Mouse (Mus musculus) G1E-ER4 (cell line): ENCODE data around the gene Gm26602. TPM values are rescaled to one million over a fixed set of nuclear protein-coding genes. Genes with fewer than 3 reads are reported as not detected.

Source experiments
- GATA1 ChIP-seq: IDR thresholded peaks from one replicate; pipeline ENCODE4 v1.8.0; 2012; ENCODE audit warnings: low read length, inconsistent platforms
- polyA plus RNA-seq: library from polyadenylated mRNA; stranded (reverse); fragments of >175 nt; gene quantifications from 2 replicates; pipeline ENCODE4 v1.2.3, GENCODE M21; 2012

Gm26602 gene
- polyA plus RNA-seq, 1 experiment = not detected

GRCm38 (mm10) chr10:79955691-79956090, 45.0 kb downstream of the Gm26602 start:
- no peak for TF ChIP-seq GATA1

GRCm38 (mm10) chr10:79956643-79957154, 46.0 kb downstream of the Gm26602 start:
- TF ChIP-seq GATA1 = no peak

GRCm38 (mm10) chr10:79958140-79958816, 47.6 kb downstream of the Gm26602 start:
- no peak for TF ChIP-seq GATA1

GRCm38 (mm10) chr10:79959847-79960601, 49.4 kb downstream of the Gm26602 start, which contains the start of gene Wdr18:
TSS of gene Wdr18 (plus strand) at chr10:79960152.
- TF ChIP-seq GATA1 = no peak

Other genes with a start within 250 kb of the Gm26602 start
- not detected in 2 replicates for gene Madcam1, start 246.3 kb upstream of the Gm26602 start, polyA plus RNA-seq
- gene Tpgs1, start 241.5 kb upstream of the Gm26602 start, polyA plus RNA-seq = 119 and 126 TPM in 2 replicates
- gene Cdc34, start 228.7 kb upstream of the Gm26602 start, polyA plus RNA-seq = 540 and 646 TPM in 2 replicates
- gene Gzmm, start 221.8 kb upstream of the Gm26602 start, polyA plus RNA-seq = 0.25 and 0.30 TPM in 2 replicates
- 834 and 1,207 TPM in 2 replicates for gene Bsg, start 206.4 kb upstream of the Gm26602 start, polyA plus RNA-seq
- gene Hcn2, start 194.2 kb upstream of the Gm26602 start, polyA plus RNA-seq = 0.49 and 0.78 TPM in 2 replicates
- gene Polrmt, start 164.3 kb upstream of the Gm26602 start, polyA plus RNA-seq = 52.0 and 53.1 TPM in 2 replicates
- gene Fgf22, start 155.8 kb upstream of the Gm26602 start, polyA plus RNA-seq = not detected in 2 replicates
- 373 and 414 TPM in 2 replicates for gene Rnf126, start 143.9 kb upstream of the Gm26602 start, polyA plus RNA-seq
- 0.06 and 0.11 TPM in 2 replicates for gene Fstl3, start 133.6 kb upstream of the Gm26602 start, polyA plus RNA-seq
- not detected in 2 replicates for gene Prss57, start 119.9 kb upstream of the Gm26602 start, polyA plus RNA-seq
- gene Palm, start 117.3 kb upstream of the Gm26602 start, polyA plus RNA-seq = 0.82 and 1.2 TPM in 2 replicates
- not detected in 2 replicates for gene Misp, start 89.9 kb upstream of the Gm26602 start, polyA plus RNA-seq
- gene Ptbp1, start 56.4 kb upstream of the Gm26602 start, polyA plus RNA-seq = 1,266 and 1,318 TPM in 2 replicates
- 0.38 TPM in 1 of 2 replicates, not detected in the other for gene Prtn3, start 36.4 kb upstream of the Gm26602 start, polyA plus RNA-seq
- not detected in 2 replicates for gene Plppr3, start 36.2 kb upstream of the Gm26602 start, polyA plus RNA-seq
- not detected in 2 replicates for gene Elane, start 24.6 kb upstream of the Gm26602 start, polyA plus RNA-seq
- gene Cfd, start 20.0 kb upstream of the Gm26602 start, polyA plus RNA-seq = not detected in 2 replicates
- gene Med16, start 1.9 kb upstream of the Gm26602 start, polyA plus RNA-seq = 64.2 and 66.0 TPM in 2 replicates
- gene Kiss1r, start 6.1 kb downstream of the Gm26602 start, polyA plus RNA-seq = 0.53 and 0.82 TPM in 2 replicates
- 229 and 234 TPM in 2 replicates for gene R3hdm4, start 10.4 kb downstream of the Gm26602 start, polyA plus RNA-seq
- 99.9 and 103 TPM in 2 replicates for gene Arid3a, start 16.2 kb downstream of the Gm26602 start, polyA plus RNA-seq
- 85.4 and 95.5 TPM in 2 replicates for gene Wdr18, start 49.3 kb downstream of the Gm26602 start, polyA plus RNA-seq
- 0.05 and 0.08 TPM in 2 replicates for gene Grin3b, start 59.9 kb downstream of the Gm26602 start, polyA plus RNA-seq
- 308 and 394 TPM in 2 replicates for gene Tmem259, start 73.5 kb downstream of the Gm26602 start, polyA plus RNA-seq
- gene Cnn2, start 77.7 kb downstream of the Gm26602 start, polyA plus RNA-seq = 11.4 and 12.4 TPM in 2 replicates
- 23.5 and 25.3 TPM in 2 replicates for gene Abca7, start 85.6 kb downstream of the Gm26602 start, polyA plus RNA-seq
- 160 and 189 TPM in 2 replicates for gene Arhgap45, start 105.8 kb downstream of the Gm26602 start, polyA plus RNA-seq
- gene Polr2e, start 128.9 kb downstream of the Gm26602 start, polyA plus RNA-seq = 180 and 263 TPM in 2 replicates
- gene Gpx4, start 136.3 kb downstream of the Gm26602 start, polyA plus RNA-seq = 1,603 and 2,372 TPM in 2 replicates
- gene Sbno2, start 194.7 kb downstream of the Gm26602 start, polyA plus RNA-seq = 41.3 and 41.5 TPM in 2 replicates
- gene Stk11, start 204.9 kb downstream of the Gm26602 start, polyA plus RNA-seq = 140 and 143 TPM in 2 replicates
- gene Atp5d, start 227.8 kb downstream of the Gm26602 start, polyA plus RNA-seq = 1,550 and 1,866 TPM in 2 replicates
- 53.6 and 59.0 TPM in 2 replicates for gene Cbarp, start 230.0 kb downstream of the Gm26602 start, polyA plus RNA-seq
- 227 and 254 TPM in 2 replicates for gene Midn, start 237.4 kb downstream of the Gm26602 start, polyA plus RNA-seq